9 mouse cellular contexts compared by ENCODE assay signal in genomic region chr9:85673907-85674481, GRCm38 (mm10).
DNase-seq lines count a peak whose midpoint lies in the region; ATAC-seq lines count a peak whose summit lies in the region.
"Had no signal": no experiment of that assay in that cellular context is flagged by ENCODE, and none has a peak within 500 bp of the region (broad histone marks: within the 10 kb centered on the region; RNA-seq: fewer than 3 reads in every experiment).

No protein-coding gene starts in this region.

- DNase-seq in hindbrain, embryonic 10.5 days (ENCODE audit: low spot score): no peak
- DNase-seq in NIH3T3 (ENCODE audit: low read depth): peak; percentile 63
- DNase-seq in adrenal gland, postnatal 14 days: peak; percentile 50
- DNase-seq in urinary bladder, postnatal 36 days (ENCODE audit: low spot score in 2 of 2): no peak
- no peak for DNase-seq in cerebellum, adult 18-20 months

- H3K4me1 ChIP-seq in hindbrain, embryonic 16.5 days (ENCODE audit: control insufficient read depth, insufficient read depth, low read depth, low read length): peaks cover 3% of the 10 kb centered on the region
- no peaks in the 10 kb centered on the region for H3K4me1 ChIP-seq in hindbrain, embryonic 10.5 days (replicated peaks)
- peaks cover 4% of the 10 kb centered on the region; the same call in 1 of the 2 replicates for H3K4me1 ChIP-seq in limb, embryonic 15.5 days
- H3K4me1 ChIP-seq: liver, embryonic 15.5 days had no signal

- 47% methylated on average over 15 of the region's 15 CpGs for WGBS in hindbrain, embryonic 16.5 days
- WGBS in hindbrain, embryonic 10.5 days: 69% methylated on average over 15 of the region's 15 CpGs
- WGBS in limb, embryonic 15.5 days: 45% methylated on average over 15 of the region's 15 CpGs

- no peak overlapping the region for H3K4me3 ChIP-seq in hindbrain, embryonic 16.5 days (ENCODE audit: low read length)
- no peak overlapping the region for H3K4me3 ChIP-seq in hindbrain, embryonic 10.5 days
- H3K4me3 ChIP-seq in limb, embryonic 15.5 days: no peak overlapping the region
- H3K4me3 ChIP-seq: heart, embryonic 10.5 days; liver, embryonic 15.5 days had no signal

- H3K9me3 ChIP-seq in hindbrain, embryonic 16.5 days (ENCODE audit: control insufficient read depth, low read length): no peaks in the 10 kb centered on the region
- no peaks in the 10 kb centered on the region for H3K9me3 ChIP-seq in hindbrain, embryonic 10.5 days
- H3K9me3 ChIP-seq in limb, embryonic 15.5 days: no peaks in the 10 kb centered on the region
- H3K9me3 ChIP-seq: heart, embryonic 10.5 days; liver, embryonic 15.5 days had no signal

- H3K27me3 ChIP-seq in hindbrain, embryonic 16.5 days (replicated peaks; ENCODE audit: control insufficient read depth, insufficient read depth, low read length): no peaks in the 10 kb centered on the region
- no peaks in the 10 kb centered on the region for H3K27me3 ChIP-seq in hindbrain, embryonic 10.5 days (ENCODE audit: insufficient read depth, poor library complexity, severe bottlenecking)
- H3K27me3 ChIP-seq in limb, embryonic 15.5 days: no peaks in the 10 kb centered on the region
- H3K27me3 ChIP-seq: liver, embryonic 15.5 days had no signal

- H3K9ac ChIP-seq in hindbrain, embryonic 16.5 days (ENCODE audit: low read depth, low read length): no peak overlapping the region
- no peak overlapping the region for H3K9ac ChIP-seq in limb, embryonic 15.5 days
- H3K9ac ChIP-seq: liver, embryonic 15.5 days had no signal

- H3K4me2 ChIP-seq in hindbrain, embryonic 16.5 days (ENCODE audit: low read length): no peak overlapping the region
- H3K4me2 ChIP-seq in limb, embryonic 15.5 days: no peak overlapping the region
- H3K4me2 ChIP-seq: liver, embryonic 15.5 days had no signal

- no peak overlapping the region for H3K27ac ChIP-seq in hindbrain, embryonic 16.5 days (ENCODE audit: low read depth, low read length)
- H3K27ac ChIP-seq in hindbrain, embryonic 10.5 days: no peak overlapping the region
- H3K27ac ChIP-seq in limb, embryonic 15.5 days: peak overlapping the region; percentile 58; the same call in 1 of the 2 replicates
- H3K27ac ChIP-seq: heart, embryonic 10.5 days; liver, embryonic 15.5 days had no signal

- no peaks in the 10 kb centered on the region for H3K36me3 ChIP-seq in hindbrain, embryonic 16.5 days (ENCODE audit: control insufficient read depth, insufficient read depth, low read length)
- no peaks in the 10 kb centered on the region for H3K36me3 ChIP-seq in hindbrain, embryonic 10.5 days
- no peaks in the 10 kb centered on the region for H3K36me3 ChIP-seq in limb, embryonic 15.5 days
- H3K36me3 ChIP-seq: heart, embryonic 10.5 days; liver, embryonic 15.5 days had no signal

- peak; percentile 30; the same call in 1 of the 2 replicates for ATAC-seq in hindbrain, embryonic 16.5 days
- no peak for ATAC-seq in limb, embryonic 15.5 days (ENCODE audit: insufficient number of reproducible peaks, low FRiP score, low TSS enrichment, low read depth)

Comparison
In these comparisons a context has a peak if more than half of its experiments do, and no peak if none do; other contexts are left out.
1. DNase-seq: peak in NIH3T3 (single experiment) and adrenal gland, postnatal 14 days (single experiment); none in hindbrain, embryonic 10.5 days (single experiment), urinary bladder, postnatal 36 days (0 of 2) and cerebellum, adult 18-20 months (0 of 2).